Mouse (Mus musculus) kidney, postnatal 0 days (tissue): ENCODE data around the gene Sohlh1. TPM values are rescaled to one million over a fixed set of nuclear protein-coding genes. Genes with fewer than 3 reads are reported as not detected.

Source experiments
- ATAC-seq: fragments of 200-750 bp; cut with Nextera tagmentation; replicated peaks from 2 replicates; pipeline ENCODE4 v1.8.0; 2017; ENCODE audit warnings: low read depth, moderate number of reproducible peaks, moderate TSS enrichment, moderate library complexity; ENCODE audit not compliant: low FRiP score
- DNase-seq: peaks from one replicate; pipeline ENCODE4 v3.0.0-alpha.2; 2016; ENCODE audit warnings: low spot score
- H3K27ac ChIP-seq: fragments of 300-500 bp; sonication (generic); 2 replicates; pipeline ENCODE4 v1.5.1; 2014; ENCODE audit warnings: mild to moderate bottlenecking
- H3K27me3 ChIP-seq: fragments of 300-500 bp; sonication (generic); 2 replicates; pipeline ENCODE4 v1.6.1; 2014; ENCODE audit warnings: low read length, mixed read lengths; ENCODE audit not compliant: insufficient read depth
- H3K36me3 ChIP-seq: fragments of 300-500 bp; sonication (generic); 2 replicates; pipeline ENCODE4 v1.6.1; 2014; ENCODE audit warnings: low read length, mixed read lengths; ENCODE audit not compliant: insufficient read depth
- H3K4me1 ChIP-seq: fragments of 300-500 bp; sonication (generic); replicated peaks from 2 replicates; pipeline ENCODE4 v1.6.1; 2014; ENCODE audit warnings: antibody characterized with exemption, low read length, mixed read lengths; ENCODE audit not compliant: insufficient read depth
- H3K4me2 ChIP-seq: fragments of 300-500 bp; sonication (generic); 2 replicates; pipeline ENCODE4 v1.6.1; 2014; ENCODE audit warnings: mild to moderate bottlenecking, low read length, moderate library complexity, mixed read lengths
- H3K4me3 ChIP-seq: fragments of 300-500 bp; sonication (generic); replicated peaks from 2 replicates; pipeline ENCODE4 v1.5.1; 2014; ENCODE audit warnings: low read depth, low read length
- H3K9ac ChIP-seq: fragments of 300-500 bp; sonication (generic); 2 replicates; pipeline ENCODE4 v1.6.1; 2014; ENCODE audit warnings: low read depth, low read length
- H3K9me3 ChIP-seq: fragments of 300-500 bp; sonication (generic); replicated peaks from 2 replicates; pipeline ENCODE4 v1.6.1; 2016; ENCODE audit warnings: low read length, inconsistent platforms, mixed read lengths
- CTCF ChIP-seq: IDR thresholded peaks from 2 replicates; pipeline ENCODE4 v1.5.1; 2016; ENCODE audit warnings: antibody characterized with exemption, low read depth, mild to moderate bottlenecking, moderate library complexity
- WGBS: fragments of 180-500 bp; shearing (Covaris S2); extraction: QIAGEN DNeasy Blood & Tissue Kit; methylation state at CpG from one replicate; pipeline ENCODE4 v1.1.7; 2014; 5-methylcytosine and 5-hydroxymethylcytosine counted together
- polyA plus RNA-seq: library from polyadenylated mRNA; unstranded; fragments of >200 nt; fragmentation: Nextera tagmentation; extraction: Ambion mirVana; gene quantifications from 2 replicates; pipeline ENCODE4 v1.2.1, GENCODE M21; 2015

Sohlh1 gene
- polyA plus RNA-seq, 1 experiment from 2014 or later: not detected

- H3K4me2 ChIP-seq: peak within 1 kb of the TSS; percentile 86
- DNase-seq: peak; percentile 44
- 0 out of 2 replicates have a peak, but pooled peaks cover 10% of the 10 kb centered on the region for H3K4me1 ChIP-seq
- no peaks in the 10 kb centered on the region for H3K9me3 ChIP-seq
- no peak; the same call in 1 of the 2 replicates for ATAC-seq
- no peaks in the 10 kb centered on the region; the same call in 1 of the 2 replicates for H3K27me3 ChIP-seq
- no peak within 1 kb of the TSS for H3K27ac ChIP-seq
- 0 out of 2 replicates have a peak within 1 kb of the TSS, but pooled peaks have one; percentile 1 for H3K9ac ChIP-seq
- H3K4me3 ChIP-seq: peak within 1 kb of the TSS; percentile 39
- WGBS: 1% methylated on average over 41 of the region's 53 CpGs
- no peak for TF ChIP-seq CTCF
- no peaks in the 10 kb centered on the region for H3K36me3 ChIP-seq
Measured at GRCm38 (mm10) chr2:25863337-25864131, 16.5 kb upstream of the Sohlh1 start, which contains the start of gene Kcnt1. Gene Kcnt1 (plus strand): TSS chr2:25863734.

- no peak for DNase-seq
- H3K4me1 ChIP-seq: 0 out of 2 replicates have a peak, but pooled peaks cover 10% of the 10 kb centered on the region
Measured at GRCm38 (mm10) chr2:25862696-25863270, 15.7 kb upstream of the Sohlh1 start.

DNA sequence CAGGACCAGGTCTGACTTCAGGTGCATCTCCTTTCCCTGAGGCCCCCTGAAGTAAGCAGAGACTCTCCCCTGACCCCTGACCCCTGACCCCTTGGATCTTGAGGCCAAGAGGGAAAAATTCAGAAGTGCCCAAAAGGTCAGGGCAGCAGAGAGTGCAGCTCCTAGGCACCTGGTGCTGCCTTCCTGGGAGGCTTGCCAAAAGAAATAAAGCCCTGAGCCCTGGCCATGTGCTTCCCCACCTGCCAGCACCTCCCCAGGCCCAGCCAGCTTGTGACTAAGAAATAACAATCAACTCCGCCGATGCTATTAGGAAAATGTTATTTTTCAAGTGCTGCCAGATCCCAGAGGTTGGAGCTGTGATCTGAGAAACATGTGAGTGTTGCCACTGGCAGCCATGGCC lies 15.0 kb upstream of the Sohlh1 start:
- ATAC-seq (no peak), DNase-seq (no peak)
- 55% methylated on average over 2 of the region's 2 CpGs for WGBS
- Histone ChIP-seq H3K27me3 (no peaks in the 10 kb centered on the region; the same call in 1 of the 2 replicates), H3K9me3 (no peaks in the 10 kb centered on the region), H3K4me2 (no peak overlapping the region), H3K27ac (no peak overlapping the region), H3K4me1 (0 out of 2 replicates have a peak, but pooled peaks cover 10% of the 10 kb centered on the region), H3K36me3 (no peaks in the 10 kb centered on the region), H3K4me3 (no peak overlapping the region), H3K9ac (no peak overlapping the region)
- TF ChIP-seq CTCF: no peak

More at GRCm38 (mm10) chr2:25862696-25863270, 15.7 kb upstream of the Sohlh1 start:
- no peak overlapping the region for H3K4me3 ChIP-seq
- H3K9me3 ChIP-seq: no peaks in the 10 kb centered on the region
- H3K4me2 ChIP-seq: peak overlapping the region; percentile 86
- no peak for TF ChIP-seq CTCF
- ATAC-seq: no peak
- H3K36me3 ChIP-seq: no peaks in the 10 kb centered on the region
- no peak overlapping the region for H3K9ac ChIP-seq
- H3K27me3 ChIP-seq: no peaks in the 10 kb centered on the region; the same call in 1 of the 2 replicates
- 60% methylated on average over 5 of the region's 5 CpGs for WGBS
- no peak overlapping the region for H3K27ac ChIP-seq

GRCm38 (mm10) chr2:25859891-25860290 lies 12.8 kb upstream of the Sohlh1 start:
- TF ChIP-seq CTCF: no peak
- H3K27me3 ChIP-seq: no peaks in the 10 kb centered on the region; the same call in 1 of the 2 replicates
- no peak overlapping the region for H3K4me3 ChIP-seq
- H3K9ac ChIP-seq: no peak overlapping the region
- no peak overlapping the region for H3K4me2 ChIP-seq
- 86% methylated on average over 3 of the region's 3 CpGs for WGBS
- H3K9me3 ChIP-seq: no peaks in the 10 kb centered on the region
- no peak for ATAC-seq
- H3K4me1 ChIP-seq: 0 out of 2 replicates have a peak, but pooled peaks cover 10% of the 10 kb centered on the region
- no peaks in the 10 kb centered on the region for H3K36me3 ChIP-seq
- DNase-seq: no peak
- H3K27ac ChIP-seq: no peak overlapping the region

DNA sequence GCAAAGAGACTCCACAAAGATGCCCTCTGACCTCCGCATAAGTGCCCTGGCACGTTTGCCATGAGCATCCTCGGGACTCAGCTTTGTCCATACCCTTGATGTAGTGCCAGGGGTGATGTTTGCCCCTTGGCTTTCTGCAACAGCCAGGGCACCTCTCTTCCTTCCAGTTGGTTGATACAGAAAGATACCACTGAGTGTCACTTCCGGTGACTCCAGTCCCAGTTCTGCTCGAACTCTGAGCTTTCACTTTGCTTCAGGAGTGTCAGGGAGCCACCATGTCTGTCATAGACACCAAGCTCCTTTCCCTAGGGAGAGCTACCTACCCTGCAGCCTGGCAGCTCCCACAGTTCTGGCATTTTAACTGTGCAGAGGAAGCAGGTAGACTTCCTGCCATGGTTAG lies 7.0 kb upstream of the Sohlh1 start:
- TF ChIP-seq CTCF: no peak

DNA sequence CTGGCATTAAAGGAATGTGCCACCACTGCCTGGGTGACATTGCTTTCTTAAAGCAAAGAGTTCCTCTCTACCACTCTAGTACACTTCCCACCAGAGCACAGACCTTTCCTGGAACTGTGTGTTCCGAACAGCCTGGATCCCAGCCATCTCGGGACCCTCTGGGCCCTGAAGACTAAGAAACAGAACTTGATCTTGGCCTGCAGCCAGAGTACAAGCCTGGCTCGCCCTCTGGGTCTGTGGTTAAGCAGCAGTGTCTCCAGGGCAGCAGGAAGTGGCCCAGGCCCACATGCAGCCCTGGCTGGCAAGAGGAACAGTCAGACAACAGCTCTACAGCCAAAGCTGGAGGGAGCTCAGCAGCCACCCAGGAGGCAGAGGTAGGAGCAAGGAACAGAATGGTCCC lies 5.6 kb upstream of the Sohlh1 start:
- no peaks in the 10 kb centered on the region for H3K4me1 ChIP-seq
- DNase-seq: no peak

More for the DNA sequence above, 7.0 kb upstream of the Sohlh1 start:
- no peaks in the 10 kb centered on the region for H3K36me3 ChIP-seq
- no peak for ATAC-seq
- no peaks in the 10 kb centered on the region for H3K9me3 ChIP-seq
- no peak overlapping the region for H3K4me2 ChIP-seq
- H3K4me3 ChIP-seq: no peak overlapping the region
- 76% methylated on average over 5 of the region's 5 CpGs for WGBS
- DNase-seq: no peak
- no peak overlapping the region for H3K9ac ChIP-seq
- no peaks in the 10 kb centered on the region for H3K4me1 ChIP-seq
- no peak overlapping the region for H3K27ac ChIP-seq
- H3K27me3 ChIP-seq: no peaks in the 10 kb centered on the region

More for the DNA sequence above, 5.6 kb upstream of the Sohlh1 start:
- H3K27ac ChIP-seq: no peak overlapping the region
- H3K9ac ChIP-seq: no peak overlapping the region
- no peak for TF ChIP-seq CTCF
- no peaks in the 10 kb centered on the region for H3K36me3 ChIP-seq
- WGBS: 59% methylated on average over 3 of the region's 3 CpGs
- H3K4me3 ChIP-seq: no peak overlapping the region
- no peak for ATAC-seq
- H3K27me3 ChIP-seq: no peaks in the 10 kb centered on the region
- H3K9me3 ChIP-seq: no peaks in the 10 kb centered on the region
- no peak overlapping the region for H3K4me2 ChIP-seq
